Mouse (Mus musculus) C2C12 (cell line): ENCODE data around the gene Nudt5.

Experiments
- CTCF ChIP-seq: IDR thresholded peaks from one replicate; pipeline ENCODE4 v1.5.1; 2011; ENCODE audit not compliant: control insufficient read depth, insufficient read depth, insufficient read length
- MYOD1 ChIP-seq: IDR thresholded peaks from one replicate; pipeline ENCODE4 v1.6.1; 2011; ENCODE audit warnings: low read depth; ENCODE audit not compliant: control insufficient read depth, insufficient read length
- MYOG ChIP-seq: IDR thresholded peaks from one replicate; pipeline ENCODE4 v1.6.1; 2011; ENCODE audit not compliant: control insufficient read depth, insufficient read length; ENCODE audit errors: extremely low read depth

DNA sequence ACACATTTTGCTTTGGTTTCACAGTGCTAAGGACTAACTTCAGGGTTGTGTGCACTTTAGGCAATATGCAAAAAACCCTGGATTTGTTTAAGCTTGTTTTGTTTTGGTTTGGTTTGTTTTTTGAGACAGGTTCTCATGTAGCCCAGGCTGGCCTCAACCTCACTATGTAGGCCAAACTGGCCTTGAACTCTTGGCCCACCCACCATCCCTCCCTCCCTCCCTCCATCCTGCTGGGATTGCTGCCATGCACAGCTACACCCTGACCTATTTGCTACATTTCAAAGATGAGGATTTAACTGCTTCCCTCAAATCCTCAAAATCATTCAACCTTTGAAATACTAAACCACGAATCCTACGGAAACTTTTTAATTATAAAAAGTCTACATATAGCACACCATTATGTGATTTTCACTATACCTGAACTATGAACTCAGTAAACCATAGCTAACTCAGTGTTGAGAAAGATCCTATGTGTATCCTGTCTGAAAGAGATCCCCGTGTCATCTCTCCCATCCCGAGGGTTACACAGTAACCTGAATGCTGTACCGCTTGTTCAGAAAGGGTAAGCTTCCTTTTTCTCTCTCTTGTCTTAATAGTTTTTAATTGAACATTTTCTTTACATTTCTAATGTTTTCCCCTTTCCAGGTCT, 19.4 kb upstream of the Nudt5 start:
- no peak for TF ChIP-seq CTCF
- TF ChIP-seq MYOD1, result no peak
- no peak for TF ChIP-seq MYOG
